Mouse (Mus musculus) layer of hippocampus, adult 6 months (tissue): ENCODE measurements around the gene Sec63. TPM values are rescaled to one million over a fixed set of nuclear protein-coding genes. Genes with fewer than 3 reads are reported as not detected.

Experiments used
- long read RNA-seq, 2 experiments: library from polyadenylated mRNA; unstranded; transcript quantifications; one replicate each; pipeline ENCODE4 v2.0.0; 2019 to 2020
- polyA plus RNA-seq: library from polyadenylated mRNA; unstranded; fragments of <200 nt; fragmentation: Nextera tagmentation; gene quantifications from 2 replicates; pipeline ENCODE4 v1.2.3, GENCODE M21; 2021

Sec63 gene
- 4.0 and 4.7 TPM in 2 replicates for polyA plus RNA-seq
- long read RNA-seq, experiment 1, full-length matches to known transcripts = 1 of 18 reads
- long read RNA-seq, experiment 1, partial matches to known transcripts = 9 of 18 reads
- long read RNA-seq, experiment 1, other reads (novel, unspliced or antisense) = 8 of 18 reads
- long read RNA-seq, experiment 2, full-length matches to known transcripts = 10 of 31 reads
- long read RNA-seq, experiment 2, partial matches to known transcripts = 14 of 31 reads
- long read RNA-seq, experiment 2, other reads (novel, unspliced or antisense) = 7 of 31 reads

DNA sequence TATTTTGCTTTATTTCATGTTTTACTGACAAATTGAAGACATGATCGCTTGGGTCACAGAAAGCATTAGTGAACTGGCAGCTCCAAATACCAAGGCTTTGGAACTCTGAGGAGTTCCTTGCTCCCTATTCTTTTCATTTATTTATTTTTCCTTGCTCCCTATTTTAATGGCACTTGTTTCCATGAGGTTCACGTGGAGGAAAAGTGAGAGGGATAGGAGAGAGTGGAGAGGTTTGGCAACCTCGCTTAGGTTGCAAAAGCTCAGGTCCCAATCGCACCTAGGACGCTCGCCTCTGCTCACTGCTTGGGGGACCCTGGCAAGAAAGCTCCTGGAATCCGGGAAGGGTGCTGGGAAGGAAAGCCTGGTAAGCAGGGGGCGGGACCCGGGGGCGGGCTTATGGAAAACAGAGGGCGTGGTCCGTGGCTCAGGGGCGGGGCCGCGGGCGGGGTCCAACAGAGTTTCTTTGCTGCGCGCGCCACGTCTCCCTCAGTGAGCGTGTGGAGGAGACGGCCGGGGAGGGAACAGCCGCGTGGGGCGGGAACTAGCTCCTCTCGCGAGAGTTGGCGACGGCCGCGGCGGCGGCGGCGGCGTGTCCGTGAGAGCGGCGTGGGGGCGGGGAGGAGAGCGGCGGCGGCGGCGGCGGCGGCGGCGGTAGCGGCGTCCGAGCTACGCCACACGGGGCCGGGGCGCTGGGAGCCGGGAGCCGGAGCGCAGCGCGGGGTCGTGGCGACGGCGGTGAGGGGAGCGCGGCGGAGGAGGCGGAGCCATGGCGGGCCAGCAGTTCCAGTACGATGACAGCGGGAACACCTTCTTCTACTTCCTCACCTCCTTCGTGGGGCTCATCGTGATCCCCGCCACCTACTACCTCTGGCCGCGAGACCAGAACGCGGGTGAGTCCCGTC, at the start of gene Sec63:
Gene Sec63, plus strand, starts transcription at position 498 of the 902 bp plus-strand sequence.

DNA sequence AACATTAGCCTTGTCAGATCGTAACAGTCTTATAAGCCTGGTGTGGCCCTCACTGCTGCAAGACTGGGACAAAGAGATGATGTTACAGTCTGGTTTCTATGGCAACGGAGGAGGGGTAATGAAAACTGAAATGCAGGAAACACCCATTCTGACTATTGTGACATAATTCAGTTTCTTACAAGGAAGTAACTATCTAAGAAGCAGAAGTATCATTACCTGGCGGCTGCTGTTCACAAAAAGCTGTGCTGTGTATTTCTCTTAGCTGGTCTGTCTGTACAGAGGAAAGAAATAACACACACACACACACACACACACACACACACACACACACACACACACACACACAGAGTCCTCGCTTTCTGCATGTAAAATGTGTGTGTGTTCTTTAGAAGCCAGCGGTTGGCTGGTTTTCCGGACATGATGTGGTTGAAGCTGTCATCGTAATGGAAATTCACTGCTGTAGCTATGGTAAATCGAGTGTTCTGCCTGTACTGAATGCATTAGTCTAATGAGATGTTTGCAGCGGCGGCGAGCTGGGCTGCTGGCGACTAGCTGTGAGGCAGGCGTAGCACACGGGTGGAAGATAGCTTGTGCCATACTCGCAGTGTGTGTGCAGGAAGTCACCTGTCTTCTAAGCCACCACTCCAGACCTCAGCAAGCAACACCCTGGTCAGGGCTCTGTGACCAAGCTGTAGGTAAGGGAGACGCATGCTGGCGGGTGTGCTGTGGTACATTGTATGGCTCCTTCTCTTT, 99.0 kb downstream of the Sec63 start, which contains the start of gene Scml4:
Gene Scml4, plus strand, starts transcription at position 212 of the 753 bp plus-strand sequence.

Other genes with a start within 250 kb of the Sec63 start
- 8.1 and 9.3 TPM in 2 replicates for gene Nr2e1, start 177.9 kb upstream of the Sec63 start, polyA plus RNA-seq
- gene Ostm1, start 177.7 kb upstream of the Sec63 start, polyA plus RNA-seq = 46.2 and 49.6 TPM in 2 replicates
- 1.1 and 1.2 TPM in 2 replicates for gene Scml4, start 98.9 kb downstream of the Sec63 start, polyA plus RNA-seq